Mouse (Mus musculus) C2C12 (cell line): ENCODE measurements around the gene 5730480H06Rik.

ENCODE experiments used
- CEBPB ChIP-seq: IDR thresholded peaks from one replicate; pipeline ENCODE4 v1.6.1; 2011; ENCODE audit warnings: low read depth, mild to moderate bottlenecking, control low read depth, moderate library complexity
- CTCF ChIP-seq: IDR thresholded peaks from one replicate; pipeline ENCODE4 v1.5.1; 2011; ENCODE audit not compliant: control insufficient read depth, insufficient read depth, insufficient read length

DNA sequence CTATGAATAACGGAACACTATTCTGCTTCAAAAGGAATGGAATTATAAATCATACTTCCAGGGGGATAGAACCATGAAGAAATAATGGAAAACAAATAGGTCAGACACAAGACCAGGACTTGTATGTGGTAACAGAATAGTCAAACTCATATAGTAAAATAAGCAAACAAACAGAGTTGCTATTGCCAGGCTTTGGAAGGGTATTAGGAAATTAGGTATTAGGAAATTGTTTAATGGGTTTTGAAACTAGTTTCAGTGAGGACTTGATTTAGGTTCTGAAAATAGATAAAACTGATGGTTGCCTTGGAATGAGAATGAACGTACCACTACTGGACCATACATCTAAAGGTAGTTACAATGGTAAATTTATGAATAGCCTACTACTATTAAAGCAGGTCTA lies 2.0 kb downstream of the 5730480H06Rik start:
- TF ChIP-seq CTCF (no peak), CEBPB (no peak)
